Mouse (Mus musculus): ENCODE data around the gene Layn.

- TF ChIP-seq CTCF (IDR thresholded peaks at IDR 0.05; ENCODE audit: extremely low read depth, insufficient read length, insufficient replicate concordance, low read depth, low read length) (no peak), POLR2A (IDR thresholded peaks at IDR 0.05; ENCODE audit: low read depth, low read length) (no peak)
Observed at GRCm38 (mm10) chr9:51032291-51032690, 44.6 kb downstream of the Layn start.

All from small intestine, adult 2 months (tissue).